ENCODE assay signal across 8 mouse cellular contexts in the genomic region with DNA sequence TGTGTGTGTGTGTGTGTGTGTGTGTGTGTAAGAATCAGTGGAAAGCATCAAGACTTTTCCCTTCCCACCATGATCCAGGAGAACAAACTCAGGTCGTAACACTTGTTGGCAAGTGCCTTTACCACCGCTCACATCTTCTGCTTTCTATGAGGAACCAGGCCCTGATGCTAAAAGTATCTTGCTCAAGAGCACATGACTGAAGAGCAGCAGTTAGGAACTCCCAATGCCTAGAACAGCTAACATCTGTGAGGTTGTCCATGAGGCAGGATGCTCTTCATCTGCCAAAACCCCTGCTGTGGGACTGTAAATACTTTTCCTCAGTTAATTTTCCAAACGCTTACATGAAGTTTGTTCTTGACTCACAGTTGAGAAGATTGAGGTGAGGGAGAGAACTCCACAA. TPM values are rescaled to one million over a fixed set of nuclear protein-coding genes. Genes with fewer than 3 reads are reported as not detected.
DNase-seq lines count a peak whose midpoint lies in the region; ATAC-seq lines count a peak whose summit lies in the region.

No protein-coding gene starts in this region.

- 0 out of 2 replicates have a peak, but pooled peaks cover 5% of the 10 kb centered on the region for H3K36me3 ChIP-seq in heart, embryonic 10.5 days
- no peaks in the 10 kb centered on the region; the same call in 1 of the 2 replicates for H3K36me3 ChIP-seq in hindbrain, embryonic 12.5 days
- no peaks in the 10 kb centered on the region for H3K36me3 ChIP-seq in stomach, embryonic 15.5 days

- DNase-seq in heart, embryonic 10.5 days (ENCODE audit: low spot score): no peak
- DNase-seq in heart, postnatal 10 days: no peak
- DNase-seq in brain, adult 2 months (ENCODE audit: low read depth, low spot score): peak; percentile 51
- peak; percentile 4 for DNase-seq in lung, postnatal 14 days
- DNase-seq in gastrocnemius, adult 18-20 months (ENCODE audit: low spot score): no peak
- no peak for DNase-seq in cerebellum, postnatal 36 days

- H3K27me3 ChIP-seq in heart, embryonic 10.5 days (ENCODE audit: insufficient read depth, poor library complexity, severe bottlenecking): no peaks in the 10 kb centered on the region
- no peaks in the 10 kb centered on the region for H3K27me3 ChIP-seq in hindbrain, embryonic 12.5 days
- no peaks in the 10 kb centered on the region for H3K27me3 ChIP-seq in stomach, embryonic 15.5 days (replicated peaks)

- 68% methylated on average over 3 of the region's 3 CpGs for WGBS in heart, embryonic 10.5 days
- 77% methylated on average over 3 of the region's 3 CpGs for WGBS in hindbrain, embryonic 12.5 days
- WGBS in stomach, embryonic 15.5 days: 66% methylated on average over 3 of the region's 3 CpGs

- intact Hi-C loops in heart, postnatal 10 days (cut with DNase I): no loop called here

- peak; percentile 23 for ATAC-seq in hindbrain, embryonic 12.5 days (ENCODE audit: low FRiP score)
- ATAC-seq in stomach, embryonic 15.5 days (ENCODE audit: insufficient read depth, low FRiP score, low read depth): peak; percentile 6; the same call in 1 of the 2 replicates

- no peak overlapping the region for H3K9ac ChIP-seq in hindbrain, embryonic 12.5 days
- H3K9ac ChIP-seq in stomach, embryonic 15.5 days: no peak overlapping the region

- H3K9me3 ChIP-seq in heart, embryonic 10.5 days: no peaks in the 10 kb centered on the region
- H3K9me3 ChIP-seq in hindbrain, embryonic 12.5 days (replicated peaks): no peaks in the 10 kb centered on the region
- no peaks in the 10 kb centered on the region for H3K9me3 ChIP-seq in stomach, embryonic 15.5 days

- peak overlapping the region; percentile 85 for H3K4me2 ChIP-seq in hindbrain, embryonic 12.5 days (replicated peaks)
- peak overlapping the region; percentile 74 for H3K4me2 ChIP-seq in stomach, embryonic 15.5 days

- peaks cover 13% of the 10 kb centered on the region for H3K4me1 ChIP-seq in heart, embryonic 10.5 days
- H3K4me1 ChIP-seq in hindbrain, embryonic 12.5 days: peaks cover 15% of the 10 kb centered on the region
- H3K4me1 ChIP-seq in stomach, embryonic 15.5 days: peaks cover 13% of the 10 kb centered on the region; the same call in 1 of the 2 replicates

- H3K27ac ChIP-seq in heart, embryonic 10.5 days: peak overlapping the region; percentile 90; the same call in 1 of the 2 replicates
- H3K27ac ChIP-seq in hindbrain, embryonic 12.5 days: no peak overlapping the region
- peak overlapping the region; percentile 35; the same call in 1 of the 2 replicates for H3K27ac ChIP-seq in stomach, embryonic 15.5 days

- H3K4me3 ChIP-seq in heart, embryonic 10.5 days: peak overlapping the region; percentile 89
- H3K4me3 ChIP-seq in hindbrain, embryonic 12.5 days: peak overlapping the region; percentile 74
- peak overlapping the region; percentile 90 for H3K4me3 ChIP-seq in stomach, embryonic 15.5 days (replicated peaks)

RNA-seq across cellular contexts. Expression of a gene that starts 0.5 kb away (rescaled TPM):
- 34.8 and 37.7 TPM in 2 replicates for polyA plus RNA-seq in heart, embryonic 10.5 days (2016; fragmentation: Nextera tagmentation; extraction: Ambion mirVana)
- total RNA-seq in heart, postnatal 10 days (2021): 10 to 100 TPM; 13.9 to 16.5 TPM
- polyA plus RNA-seq in hindbrain, embryonic 12.5 days (2016; fragmentation: Nextera tagmentation; extraction: Ambion mirVana): 36.3 and 40.6 TPM in 2 replicates
- polyA plus RNA-seq in stomach, embryonic 15.5 days (2015; fragmentation: Nextera tagmentation; extraction: Ambion mirVana): 34.4 and 34.5 TPM in 2 replicates
- 1 to 10 TPM; 4.0 to 4.5 TPM for total RNA-seq in gastrocnemius, adult 18-20 months (2021)

RNA-seq across cellular contexts. Expression of a gene that starts 59.5 kb away (rescaled TPM):
- 905 and 1,263 TPM in 2 replicates for polyA plus RNA-seq in heart, embryonic 10.5 days (2016; fragmentation: Nextera tagmentation; extraction: Ambion mirVana)
- total RNA-seq in heart, postnatal 10 days (2021): 1,000 to 10,000 TPM; 1,601 to 1,720 TPM
- polyA plus RNA-seq in hindbrain, embryonic 12.5 days (2016; fragmentation: Nextera tagmentation; extraction: Ambion mirVana): 1.0 and 3.6 TPM in 2 replicates
- 1.6 and 3.0 TPM in 2 replicates for polyA plus RNA-seq in stomach, embryonic 15.5 days (2015; fragmentation: Nextera tagmentation; extraction: Ambion mirVana)
- 100 to 1,000 TPM; 202 to 385 TPM for total RNA-seq in gastrocnemius, adult 18-20 months (2021)

Comparison
In these comparisons a context has a peak if more than half of its experiments do, and no peak if none do; other contexts are left out.
1. DNase-seq: peak in brain, adult 2 months (single experiment) and lung, postnatal 14 days (single experiment); none in heart, embryonic 10.5 days (single experiment), heart, postnatal 10 days (0 of 2), gastrocnemius, adult 18-20 months (single experiment) and cerebellum, postnatal 36 days (0 of 2).
2. RNA of a gene that starts 59.5 kb away (polyA plus RNA-seq): 905 to 1,263 TPM in heart, embryonic 10.5 days; 1.6 to 3.0 TPM in stomach, embryonic 15.5 days and 1.0 to 3.6 TPM in hindbrain, embryonic 12.5 days; every median in the first group is over 100 times any median in the second.
3. Peak in every context shown above with its lines, with median percentiles within 50 percentile points of each other: H3K4me3 ChIP-seq.